ENCODE assay signal across 20 mouse cellular contexts in the genomic region with DNA sequence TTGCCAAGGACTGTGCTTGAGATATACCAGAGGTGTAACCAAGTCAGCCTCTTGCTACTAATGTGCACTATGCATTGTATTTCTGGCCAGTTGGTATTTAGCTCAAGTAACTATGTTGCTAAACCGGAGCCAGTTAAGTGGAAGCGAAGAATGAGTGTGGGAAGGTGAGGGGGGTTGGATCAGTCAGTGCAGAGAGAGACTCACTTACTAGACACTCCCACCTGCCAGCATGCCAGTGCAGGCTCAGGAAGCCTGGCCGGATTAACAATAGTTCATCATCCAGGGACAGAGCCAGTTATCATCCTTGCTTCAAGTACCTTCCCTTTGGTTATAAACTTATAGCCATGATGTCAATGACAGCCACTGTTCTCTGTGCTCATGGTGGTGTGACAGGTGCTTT. TPM values are rescaled to one million over a fixed set of nuclear protein-coding genes. Genes with fewer than 3 reads are reported as not detected.
"Had no signal": no experiment of that assay in that cellular context is flagged by ENCODE, and none has a peak within 500 bp of the region (broad histone marks: within the 10 kb centered on the region; RNA-seq: fewer than 3 reads in every experiment).

No protein-coding gene starts in this region.

- H3K9ac ChIP-seq: limb, embryonic 13.5 days; liver, embryonic 12.5 days; liver, embryonic 15.5 days; lung, embryonic 15.5 days; midbrain, embryonic 12.5 days; midbrain, embryonic 15.5 days; neural tube, embryonic 12.5 days; neural tube, embryonic 15.5 days had no signal

- ATAC-seq: liver, embryonic 12.5 days; midbrain, embryonic 15.5 days had no signal

- H3K4me3 ChIP-seq: layer of hippocampus, adult 2 months; limb, embryonic 10.5 days; limb, embryonic 13.5 days; liver, embryonic 12.5 days; liver, embryonic 15.5 days; lung, embryonic 15.5 days; midbrain, embryonic 12.5 days; midbrain, embryonic 15.5 days; neural tube, embryonic 12.5 days; neural tube, embryonic 15.5 days had no signal

- H3K27ac ChIP-seq: kidney, postnatal 0 days; layer of hippocampus, adult 2 months; limb, embryonic 10.5 days; limb, embryonic 13.5 days; liver, embryonic 12.5 days; liver, embryonic 15.5 days; lung, embryonic 15.5 days; macrophage; midbrain, embryonic 12.5 days; midbrain, embryonic 15.5 days; neural tube, embryonic 12.5 days; neural tube, embryonic 15.5 days had no signal

- H3K36me3 ChIP-seq: limb, embryonic 10.5 days; limb, embryonic 13.5 days; liver, embryonic 12.5 days; liver, embryonic 15.5 days; lung, embryonic 15.5 days; midbrain, embryonic 12.5 days; midbrain, embryonic 15.5 days; neural tube, embryonic 12.5 days; neural tube, embryonic 15.5 days had no signal

- DNase-seq: kidney, adult 18-20 months; kidney, adult 9 months; kidney, postnatal 25 days; layer of hippocampus, adult 9-11 months; liver; lung, adult 18-20 months; thymus, postnatal 25 days had no signal

- H3K9me3 ChIP-seq: limb, embryonic 10.5 days; limb, embryonic 13.5 days; liver, embryonic 12.5 days; liver, embryonic 15.5 days; lung, embryonic 15.5 days; midbrain, embryonic 12.5 days; midbrain, embryonic 15.5 days; neural tube, embryonic 12.5 days; neural tube, embryonic 15.5 days had no signal

- H3K4me2 ChIP-seq: limb, embryonic 13.5 days; liver, embryonic 12.5 days; liver, embryonic 15.5 days; lung, embryonic 15.5 days; midbrain, embryonic 12.5 days; midbrain, embryonic 15.5 days; neural tube, embryonic 12.5 days; neural tube, embryonic 15.5 days had no signal

- H3K27me3 ChIP-seq: limb, embryonic 13.5 days; liver, embryonic 15.5 days; lung, embryonic 15.5 days; midbrain, embryonic 12.5 days; midbrain, embryonic 15.5 days; neural tube, embryonic 12.5 days; neural tube, embryonic 15.5 days had no signal

- H3K4me1 ChIP-seq: limb, embryonic 13.5 days; liver, embryonic 12.5 days; liver, embryonic 15.5 days; midbrain, embryonic 15.5 days; neural tube, embryonic 12.5 days had no signal

RNA-seq across cellular contexts. Expression of gene Fjx1, which starts 16.3 kb away (rescaled TPM):
- total RNA-seq: megakaryocyte, adult 5-6 weeks had no signal
- polyA plus RNA-seq: macrophage had no signal
